ENCODE assay signal across 14 mouse cellular contexts in the genomic region with DNA sequence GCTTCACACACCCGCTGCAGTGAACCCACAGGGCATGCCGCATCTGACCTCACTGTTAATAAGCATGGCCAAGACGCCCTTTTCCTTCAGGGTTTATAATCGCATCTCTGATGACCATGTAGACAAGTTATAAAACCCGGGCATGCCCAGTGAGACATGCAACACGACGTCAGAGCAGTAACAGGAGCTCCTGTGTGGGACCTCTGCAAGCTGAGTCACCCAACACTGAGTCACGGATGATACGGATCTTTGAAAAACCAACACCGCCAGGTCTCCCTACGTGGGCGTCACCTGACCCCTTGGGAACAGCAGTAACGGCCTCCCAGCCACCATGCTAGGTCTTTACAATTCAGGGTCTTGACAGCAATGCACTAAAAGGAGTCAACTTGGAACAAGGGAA.
A peak's percentile ranks its signal among the peaks of the same experiment; 100 is the strongest.
DNase-seq lines count a peak whose midpoint lies in the region; ATAC-seq and TF ChIP-seq lines count a peak whose summit lies in the region.
"Had no signal": no experiment of that assay in that cellular context is flagged by ENCODE, and none has a peak within 500 bp of the region (broad histone marks: within the 10 kb centered on the region; RNA-seq: fewer than 3 reads in every experiment).

No protein-coding gene starts in this region.

- no peaks in the 10 kb centered on the region for H3K36me3 ChIP-seq in hindbrain, embryonic 15.5 days
- H3K36me3 ChIP-seq in hindbrain, embryonic 16.5 days (ENCODE audit: control insufficient read depth, insufficient read depth, low read length): no peaks in the 10 kb centered on the region
- no peaks in the 10 kb centered on the region for H3K36me3 ChIP-seq in C2C12 (ENCODE audit: control insufficient read depth, insufficient read depth)
- H3K36me3 ChIP-seq in neural tube, embryonic 15.5 days: no peaks in the 10 kb centered on the region
- H3K36me3 ChIP-seq: liver, embryonic 12.5 days had no signal

- no peak for DNase-seq in Patski (ENCODE audit: low read depth, low spot score)
- DNase-seq in cerebellum, adult 8-10 months: no peak
- DNase-seq: cerebellum, adult 11 months; kidney, postnatal 14 days; thymus, postnatal 14 days had no signal

- H3K9me3 ChIP-seq in hindbrain, embryonic 15.5 days: no peaks in the 10 kb centered on the region
- H3K9me3 ChIP-seq in hindbrain, embryonic 16.5 days (ENCODE audit: control insufficient read depth, low read length): no peaks in the 10 kb centered on the region
- H3K9me3 ChIP-seq in neural tube, embryonic 15.5 days (replicated peaks): no peaks in the 10 kb centered on the region
- H3K9me3 ChIP-seq: forebrain, embryonic 10.5 days; heart, embryonic 12.5 days; liver, embryonic 12.5 days had no signal

- 86% methylated on average over 13 of the region's 13 CpGs for WGBS in hindbrain, embryonic 15.5 days
- WGBS in hindbrain, embryonic 16.5 days: 83% methylated on average over 13 of the region's 13 CpGs
- WGBS in neural tube, embryonic 15.5 days: 87% methylated on average over 13 of the region's 13 CpGs

- 0 out of 2 replicates have a peak, but pooled peaks have one; percentile 30 for ATAC-seq in hindbrain, embryonic 15.5 days (ENCODE audit: low FRiP score, low read depth)
- no peak for ATAC-seq in hindbrain, embryonic 16.5 days
- peak; percentile 40 for ATAC-seq in Patski
- ATAC-seq in neural tube, embryonic 15.5 days (ENCODE audit: low FRiP score): 0 out of 2 replicates have a peak, but pooled peaks have one; percentile 9
- ATAC-seq in erythroid progenitor cell, adult 5-6 weeks (replicated peaks; ENCODE audit: low FRiP score, poor library complexity, severe bottlenecking): no peak
- ATAC-seq: inflammation-experienced regulatory T-cells, adult 6 months; liver, embryonic 12.5 days had no signal

- POLR2A ChIA-PET in Patski (lab: Charles Lee): no interaction called here

- no peak overlapping the region for H3K4me2 ChIP-seq in hindbrain, embryonic 15.5 days
- H3K4me2 ChIP-seq in hindbrain, embryonic 16.5 days (ENCODE audit: low read length): no peak overlapping the region
- H3K4me2 ChIP-seq in neural tube, embryonic 15.5 days: no peak overlapping the region
- H3K4me2 ChIP-seq: heart, embryonic 12.5 days; liver, embryonic 12.5 days had no signal

- H3K27ac ChIP-seq in hindbrain, embryonic 15.5 days (replicated peaks): peak overlapping the region; percentile 49; the same call in 1 of the 2 replicates
- no peak overlapping the region for H3K27ac ChIP-seq in hindbrain, embryonic 16.5 days (ENCODE audit: low read depth, low read length)
- peak overlapping the region; percentile 80 for H3K27ac ChIP-seq in neural tube, embryonic 15.5 days (replicated peaks)
- H3K27ac ChIP-seq: forebrain, embryonic 10.5 days; liver, embryonic 12.5 days had no signal

- no peaks in the 10 kb centered on the region for H3K79me3 ChIP-seq in C2C12 (ENCODE audit: low read depth)

- CTCF ChIA-PET in Patski (lab: Charles Lee): interaction anchor here (1.0 kb wide), 1 partner anchor 67 kb away, joined by 3 read pairs; no protein-coding TSS in a partner anchor

- no peak overlapping the region for H3K4me3 ChIP-seq in hindbrain, embryonic 15.5 days
- no peak overlapping the region for H3K4me3 ChIP-seq in hindbrain, embryonic 16.5 days (ENCODE audit: low read length)
- no peak overlapping the region for H3K4me3 ChIP-seq in C2C12 (ENCODE audit: insufficient read depth, poor library complexity, severe bottlenecking)
- H3K4me3 ChIP-seq in neural tube, embryonic 15.5 days (replicated peaks): no peak overlapping the region
- H3K4me3 ChIP-seq: forebrain, embryonic 10.5 days; heart, embryonic 12.5 days; liver, embryonic 12.5 days had no signal

- no peaks in the 10 kb centered on the region for H3K27me3 ChIP-seq in hindbrain, embryonic 15.5 days
- H3K27me3 ChIP-seq in hindbrain, embryonic 16.5 days (replicated peaks; ENCODE audit: control insufficient read depth, insufficient read depth, low read length): no peaks in the 10 kb centered on the region
- H3K27me3 ChIP-seq in C2C12 (ENCODE audit: control insufficient read depth, insufficient read depth, insufficient read length) (no peaks in the 10 kb centered on the region), Patski (no peaks in the 10 kb centered on the region)
- no peaks in the 10 kb centered on the region for H3K27me3 ChIP-seq in neural tube, embryonic 15.5 days (replicated peaks)
- H3K27me3 ChIP-seq: heart, embryonic 12.5 days; liver, embryonic 12.5 days had no signal

- H3K9ac ChIP-seq in hindbrain, embryonic 15.5 days: no peak overlapping the region
- no peak overlapping the region for H3K9ac ChIP-seq in hindbrain, embryonic 16.5 days (ENCODE audit: low read depth, low read length)
- H3K9ac ChIP-seq in neural tube, embryonic 15.5 days (replicated peaks): no peak overlapping the region
- H3K9ac ChIP-seq: heart, embryonic 12.5 days; liver, embryonic 12.5 days had no signal

- peaks cover 16% of the 10 kb centered on the region for H3K4me1 ChIP-seq in hindbrain, embryonic 15.5 days (replicated peaks)
- H3K4me1 ChIP-seq in hindbrain, embryonic 16.5 days (ENCODE audit: control insufficient read depth, insufficient read depth, low read depth, low read length): no peaks in the 10 kb centered on the region
- H3K4me1 ChIP-seq in neural tube, embryonic 15.5 days: peaks cover 15% of the 10 kb centered on the region
- H3K4me1 ChIP-seq: liver, embryonic 12.5 days had no signal

- no peak for TF ChIP-seq CTCF in C2C12 (IDR thresholded peaks at IDR 0.05; ENCODE audit: control insufficient read depth, insufficient read depth, insufficient read length)
- no peak for TF ChIP-seq CTCF in Patski (IDR thresholded peaks at IDR 0.05)

- no peaks in the 10 kb centered on the region for H3K79me2 ChIP-seq in C2C12 (ENCODE audit: control insufficient read depth, insufficient read depth)

- no peak overlapping the region for H3ac ChIP-seq in C2C12 (ENCODE audit: control insufficient read depth, insufficient read length, low read depth)

- in situ Hi-C loops in Patski (cut with MboI; ENCODE audit: low pct_unique_long_range_greater_than_20kb): loop anchor here (5.0 kb wide), 1 partner anchor 92 kb away; no protein-coding TSS in a partner anchor

TF ChIP-seq in C2C12, 6 proteins besides CTCF, POLR2A, EP300 and RAD21:
- TF ChIP-seq MYOG (IDR thresholded peaks at IDR 0.05; ENCODE audit: control insufficient read depth, extremely low read depth, insufficient read length) (no peak), MYOD1 (IDR thresholded peaks at IDR 0.05; ENCODE audit: control insufficient read depth, insufficient read length, low read depth) (no peak), FOSL1 (IDR thresholded peaks at IDR 0.05; ENCODE audit: insufficient read depth, low read length, poor library complexity, severe bottlenecking) (peak; percentile 77), CEBPB (IDR thresholded peaks at IDR 0.05; ENCODE audit: low read depth) (no peak), MAX (IDR thresholded peaks at IDR 0.05) (peak; percentile 18), USF1 (IDR thresholded peaks at IDR 0.05; ENCODE audit: low read depth) (peak; percentile 63)

Comparison
In these comparisons a context has a peak if more than half of its experiments do, and no peak if none do; other contexts are left out.
1. ATAC-seq: peak in hindbrain, embryonic 15.5 days (single experiment), Patski (single experiment) and neural tube, embryonic 15.5 days (single experiment); none in hindbrain, embryonic 16.5 days (single experiment) and erythroid progenitor cell, adult 5-6 weeks (single experiment).